Mouse (Mus musculus) forebrain, embryonic 14.5 days (tissue): ENCODE data around the gene E130208F15Rik. TPM values are rescaled to one million over a fixed set of nuclear protein-coding genes. Genes with fewer than 3 reads are reported as not detected.
A peak's percentile ranks its signal among the peaks of the same experiment; 100 is the strongest.

Experiments
- ATAC-seq: fragments of 200-750 bp; cut with Nextera tagmentation; 2 replicates; pipeline ENCODE4 v1.8.0; 2017; ENCODE audit warnings: mild to moderate bottlenecking, moderate library complexity
- DNase-seq: peaks from one replicate; pipeline ENCODE4 v3.0.0-alpha.2; 2015; ENCODE audit warnings: low spot score
- H3K27ac ChIP-seq: fragments of 300-500 bp; sonication (generic); 2 replicates; pipeline ENCODE4 v1.5.1; 2014; ENCODE audit warnings: low read depth, mild to moderate bottlenecking, control low read depth, low read length, moderate library complexity
- H3K27me3 ChIP-seq: fragments of 300-500 bp; sonication (generic); replicated peaks from 2 replicates; pipeline ENCODE4 v1.6.1; 2014; ENCODE audit warnings: low read length, control low read depth, mixed read lengths; ENCODE audit not compliant: control insufficient read depth, insufficient read depth
- H3K36me3 ChIP-seq: fragments of 300-500 bp; sonication (generic); 2 replicates; pipeline ENCODE4 v1.6.1; 2014; ENCODE audit warnings: low read length, control low read depth; ENCODE audit not compliant: control insufficient read depth, insufficient read depth
- H3K4me1 ChIP-seq: fragments of 300-500 bp; sonication (generic); 2 replicates; pipeline ENCODE4 v1.6.1; 2014; ENCODE audit warnings: antibody characterized with exemption, low read length, control low read depth; ENCODE audit not compliant: control insufficient read depth, insufficient read depth
- H3K4me2 ChIP-seq: fragments of 300-500 bp; sonication (generic); 2 replicates; pipeline ENCODE4 v1.6.1; 2014; ENCODE audit warnings: mild to moderate bottlenecking, control low read depth, low read length
- H3K4me3 ChIP-seq: fragments of 300-500 bp; sonication (generic); 2 replicates; pipeline ENCODE4 v1.5.1; 2014; ENCODE audit warnings: low read depth, low read length, control low read depth
- H3K9ac ChIP-seq: fragments of 300-500 bp; sonication (generic); 2 replicates; pipeline ENCODE4 v1.6.1; 2014; ENCODE audit warnings: mild to moderate bottlenecking, low read length, control low read depth, moderate library complexity
- H3K9me3 ChIP-seq: fragments of 300-500 bp; sonication (generic); replicated peaks from 2 replicates; pipeline ENCODE4 v1.6.1; 2016; ENCODE audit warnings: low read length, control low read depth, mixed read lengths; ENCODE audit not compliant: control insufficient read depth
- WGBS: fragments of 180-500 bp; shearing (Covaris S2); extraction: QIAGEN DNeasy Blood & Tissue Kit; methylation state at CpG from one replicate; pipeline ENCODE4 v1.1.7; 2014; 5-methylcytosine and 5-hydroxymethylcytosine counted together
- polyA plus RNA-seq: library from polyadenylated mRNA; unstranded; fragments of >200 nt; fragmentation: Nextera tagmentation; extraction: Ambion mirVana; gene quantifications from 2 replicates; pipeline ENCODE4 v1.2.1, GENCODE M21; 2014

E130208F15Rik gene
- polyA plus RNA-seq, 1 experiment from 2014 or later = not detected

GRCm38 (mm10) chr7:30360028-30360427 lies 38.5 kb downstream of the E130208F15Rik start:
- Histone ChIP-seq H3K36me3 (peaks cover 45% of the 10 kb centered on the region), H3K4me3 (no peak overlapping the region), H3K27ac (no peak overlapping the region), H3K9ac (no peak overlapping the region), H3K4me1 (peaks cover 20% of the 10 kb centered on the region), H3K27me3 (0 out of 2 replicates have a peak, but pooled peaks cover 4% of the 10 kb centered on the region), H3K4me2 (no peak overlapping the region), H3K9me3 (no peaks in the 10 kb centered on the region)
- DNase-seq = no peak
- ATAC-seq = no peak
- WGBS = 93% methylated on average over 17 of the region's 17 CpGs

GRCm38 (mm10) chr7:30362652-30363343 lies 41.3 kb downstream of the E130208F15Rik start, which contains the start of gene Lrfn3:
Lrfn3 (minus strand) TSS chr7:30362772.
- peak within 1 kb of the TSS; percentile 83 for H3K4me3 ChIP-seq
- H3K36me3 ChIP-seq = peaks cover 19% of the 10 kb centered on the region
- H3K4me1 ChIP-seq = peaks cover 20% of the 10 kb centered on the region
- H3K27me3 ChIP-seq = 0 out of 2 replicates have a peak, but pooled peaks cover 4% of the 10 kb centered on the region
- H3K9me3 ChIP-seq = no peaks in the 10 kb centered on the region
- 1% methylated on average over 43 of the region's 55 CpGs for WGBS
- peak within 1 kb of the TSS; percentile 95 for H3K9ac ChIP-seq
- peak; percentile 85 for ATAC-seq
- peak within 1 kb of the TSS; percentile 78 for H3K4me2 ChIP-seq
- peak; percentile 96 for DNase-seq
- peak within 1 kb of the TSS; percentile 24; the same call in 1 of the 2 replicates for H3K27ac ChIP-seq

GRCm38 (mm10) chr7:30363344-30363738 lies 41.8 kb downstream of the E130208F15Rik start:
- Histone ChIP-seq H3K9me3 (no peaks in the 10 kb centered on the region), H3K36me3 (peaks cover 14% of the 10 kb centered on the region), H3K27ac (no peak overlapping the region), H3K9ac (peak overlapping the region; percentile 95), H3K27me3 (0 out of 2 replicates have a peak, but pooled peaks cover 4% of the 10 kb centered on the region), H3K4me2 (peak overlapping the region; percentile 78), H3K4me1 (peaks cover 20% of the 10 kb centered on the region), H3K4me3 (peak overlapping the region; percentile 83)
- ATAC-seq (no peak; the same call in 1 of the 2 replicates), DNase-seq (no peak)
- WGBS = 62% methylated on average over 6 of the region's 6 CpGs

- Histone ChIP-seq H3K27me3 (0 out of 2 replicates have a peak, but pooled peaks cover 4% of the 10 kb centered on the region), H3K36me3 (no peaks in the 10 kb centered on the region), H3K9me3 (no peaks in the 10 kb centered on the region), H3K4me2 (no peak overlapping the region), H3K4me3 (no peak overlapping the region), H3K4me1 (peaks cover 4% of the 10 kb centered on the region; the same call in 1 of the 2 replicates), H3K9ac (no peak overlapping the region), H3K27ac (no peak overlapping the region)
- no peak for DNase-seq
- no peak for ATAC-seq
- WGBS = 82% methylated on average over 2 of the region's 2 CpGs
Measured at GRCm38 (mm10) chr7:30367466-30367865, 45.9 kb downstream of the E130208F15Rik start.

Other genes starting within 250 kb of the E130208F15Rik start
- gene Zfp82, start 248.8 kb upstream of the E130208F15Rik start, polyA plus RNA-seq = 13.6 and 13.8 TPM in 2 replicates
- 2.0 and 2.7 TPM in 2 replicates for gene Gm26920, start 231.3 kb upstream of the E130208F15Rik start, polyA plus RNA-seq
- gene Zfp566, start 231.2 kb upstream of the E130208F15Rik start, polyA plus RNA-seq = 18.7 and 20.3 TPM in 2 replicates
- gene Zfp260, start 227.0 kb upstream of the E130208F15Rik start, polyA plus RNA-seq = 123 and 140 TPM in 2 replicates
- 4.6 and 7.7 TPM in 2 replicates for gene Zfp382, start 199.8 kb upstream of the E130208F15Rik start, polyA plus RNA-seq
- 27.4 and 29.0 TPM in 2 replicates for gene Zfp146, start 152.0 kb upstream of the E130208F15Rik start, polyA plus RNA-seq
- 4.8 and 5.5 TPM in 2 replicates for gene Cox7a1, start 137.6 kb upstream of the E130208F15Rik start, polyA plus RNA-seq
- 50.8 and 56.9 TPM in 2 replicates for gene Capns1, start 122.9 kb upstream of the E130208F15Rik start, polyA plus RNA-seq
- 191 and 256 TPM in 2 replicates for gene Polr2i, start 89.8 kb upstream of the E130208F15Rik start, polyA plus RNA-seq
- 376 and 384 TPM in 2 replicates for gene Tbcb, start 89.5 kb upstream of the E130208F15Rik start, polyA plus RNA-seq
- not detected in 2 replicates for gene Ovol3, start 86.0 kb upstream of the E130208F15Rik start, polyA plus RNA-seq
- gene Thap8, start 41.6 kb upstream of the E130208F15Rik start, polyA plus RNA-seq = 0.27 and 0.32 TPM in 2 replicates
- gene Wdr62, start 41.3 kb upstream of the E130208F15Rik start, polyA plus RNA-seq = 5.6 and 5.8 TPM in 2 replicates
- gene Clip3, start 30.0 kb upstream of the E130208F15Rik start, polyA plus RNA-seq = 142 and 174 TPM in 2 replicates
- 102 and 118 TPM in 2 replicates for gene Alkbh6, start 13.0 kb upstream of the E130208F15Rik start, polyA plus RNA-seq
- 3.6 and 3.7 TPM in 2 replicates for gene Syne4, start 6.9 kb upstream of the E130208F15Rik start, polyA plus RNA-seq
- 18.7 and 23.8 TPM in 2 replicates for gene Sdhaf1, start 2.2 kb downstream of the E130208F15Rik start, polyA plus RNA-seq
- gene Lrfn3, start 41.0 kb downstream of the E130208F15Rik start, polyA plus RNA-seq = 8.8 and 10.3 TPM in 2 replicates
- gene Tyrobp, start 92.0 kb downstream of the E130208F15Rik start, polyA plus RNA-seq = 31.1 and 31.3 TPM in 2 replicates
- gene Hcst, start 98.1 kb downstream of the E130208F15Rik start, polyA plus RNA-seq = 0.61 TPM in 1 of 2 replicates, not detected in the other
- 1.2 and 1.4 TPM in 2 replicates for gene Nfkbid, start 100.0 kb downstream of the E130208F15Rik start, polyA plus RNA-seq
- gene Aplp1, start 123.8 kb downstream of the E130208F15Rik start, polyA plus RNA-seq = 467 and 579 TPM in 2 replicates
- gene Kirrel2, start 135.9 kb downstream of the E130208F15Rik start, polyA plus RNA-seq = 0.65 and 0.79 TPM in 2 replicates
- gene Nphs1, start 136.6 kb downstream of the E130208F15Rik start, polyA plus RNA-seq = 0.10 TPM in 1 of 2 replicates, not detected in the other
- gene Prodh2, start 171.9 kb downstream of the E130208F15Rik start, polyA plus RNA-seq = not detected in 2 replicates
- 63.5 and 98.4 TPM in 2 replicates for gene Arhgap33, start 213.3 kb downstream of the E130208F15Rik start, polyA plus RNA-seq
- 8.6 and 10.1 TPM in 2 replicates for gene Hspb6, start 230.4 kb downstream of the E130208F15Rik start, polyA plus RNA-seq
- gene Proser3, start 230.6 kb downstream of the E130208F15Rik start, polyA plus RNA-seq = 6.2 and 7.1 TPM in 2 replicates
- gene Lin37, start 238.1 kb downstream of the E130208F15Rik start, polyA plus RNA-seq = 47.6 and 59.0 TPM in 2 replicates
- 132 and 135 TPM in 2 replicates for gene U2af1l4, start 241.6 kb downstream of the E130208F15Rik start, polyA plus RNA-seq
- 7.0 and 10.7 TPM in 2 replicates for gene Gm49396, start 241.6 kb downstream of the E130208F15Rik start, polyA plus RNA-seq
- gene Psenen, start 241.9 kb downstream of the E130208F15Rik start, polyA plus RNA-seq = 121 and 143 TPM in 2 replicates
- gene Igflr1, start 243.7 kb downstream of the E130208F15Rik start, polyA plus RNA-seq = 1.7 and 6.4 TPM in 2 replicates